Mouse (Mus musculus): ENCODE results near the gene Prr5l.

Gene Prr5l

GRCm38 (mm10) chr2:101729472-101729871, 153.4 kb downstream of the Prr5l start:
- in situ Hi-C loops (cut with MboI, MseI): no loop called here

- in situ Hi-C loops (cut with MboI, MseI): no loop called here
These were observed 155.0 kb downstream of the Prr5l start for GRCm38 (mm10) chr2:101727787-101728186.

- in situ Hi-C loops (cut with MboI, MseI): no loop called here
These were observed 159.4 kb downstream of the Prr5l start for GRCm38 (mm10) chr2:101723333-101723881.

- in situ Hi-C loops (cut with MboI, MseI): no loop called here
These were observed 160.2 kb downstream of the Prr5l start for GRCm38 (mm10) chr2:101722370-101723332.

GRCm38 (mm10) chr2:101721835-101722234, 161.0 kb downstream of the Prr5l start:
- in situ Hi-C loops (cut with MboI, MseI): no loop called here

GRCm38 (mm10) chr2:101717162-101717561, 165.7 kb downstream of the Prr5l start:
- in situ Hi-C loops (cut with MboI, MseI): loop anchor here (5.0 kb wide), 3 partner anchors 80 to 155 kb away; no protein-coding TSS in a partner anchor

GRCm38 (mm10) chr2:101715650-101716323, 167.0 kb downstream of the Prr5l start:
- in situ Hi-C loops (cut with MboI, MseI): loop anchor here (5.0 kb wide), 3 partner anchors 82 to 157 kb away; no protein-coding TSS in a partner anchor

- in situ Hi-C loops (cut with MboI, MseI): no loop called here
These were observed 171.2 kb downstream of the Prr5l start for GRCm38 (mm10) chr2:101711608-101712007.

- in situ Hi-C loops (cut with MboI, MseI): loop anchor here (10.0 kb wide), 2 partner anchors 169 to 559 kb away; no protein-coding TSS in a partner anchor
These were observed 176.8 kb downstream of the Prr5l start for GRCm38 (mm10) chr2:101705941-101706485.

- in situ Hi-C loops (cut with MboI, MseI): no loop called here
These were observed 183.5 kb downstream of the Prr5l start for GRCm38 (mm10) chr2:101699284-101699683.

- in situ Hi-C loops (cut with MboI, MseI): no loop called here
These were observed 187.2 kb downstream of the Prr5l start for GRCm38 (mm10) chr2:101695584-101695983.

GRCm38 (mm10) chr2:101693577-101694215, 189.1 kb downstream of the Prr5l start:
- in situ Hi-C loops (cut with MboI, MseI): no loop called here

- in situ Hi-C loops (cut with MboI, MseI): no loop called here
These were observed 189.8 kb downstream of the Prr5l start for GRCm38 (mm10) chr2:101693043-101693442.

- in situ Hi-C loops (cut with MboI, MseI): no loop called here
These were observed 192.5 kb downstream of the Prr5l start for GRCm38 (mm10) chr2:101690252-101690827.

GRCm38 (mm10) chr2:101688011-101688410, 194.8 kb downstream of the Prr5l start:
- in situ Hi-C loops (cut with MboI, MseI): no loop called here

- in situ Hi-C loops (cut with MboI, MseI): no loop called here
These were observed 198.4 kb downstream of the Prr5l start for GRCm38 (mm10) chr2:101684421-101684820.

GRCm38 (mm10) chr2:101679164-101679784, 203.6 kb downstream of the Prr5l start:
- in situ Hi-C loops (cut with MboI, MseI): no loop called here

- in situ Hi-C loops (cut with MboI, MseI): no loop called here
These were observed 204.4 kb downstream of the Prr5l start, which contains the start of gene Traf6 for GRCm38 (mm10) chr2:101678236-101679021. Traf6 (plus strand) TSS chr2:101678429.

- in situ Hi-C loops (cut with MboI, MseI): no loop called here
These were observed 209.3 kb downstream of the Prr5l start for GRCm38 (mm10) chr2:101673547-101673946.

All from T-helper 17 cell (primary cell).